Mouse (Mus musculus) cerebellum, adult 18-20 months (tissue): ENCODE measurements around the gene Cyp4f40.
"Not testable (repeated sequence)": the region's sequence is repeated elsewhere in the genome, so short reads cannot be mapped to it uniquely, and the experiment has no call there.

Experiments
- DNase-seq, 2 experiments: peaks; one replicate each; pipeline ENCODE4 v3.0.0; 2021

Cyp4f40 gene

GRCm38 (mm10) chr17:32722151-32722550 is 63.5 kb downstream of the Cyp4f40 start:
- DNase-seq, result not testable (repeated sequence)

DNA sequence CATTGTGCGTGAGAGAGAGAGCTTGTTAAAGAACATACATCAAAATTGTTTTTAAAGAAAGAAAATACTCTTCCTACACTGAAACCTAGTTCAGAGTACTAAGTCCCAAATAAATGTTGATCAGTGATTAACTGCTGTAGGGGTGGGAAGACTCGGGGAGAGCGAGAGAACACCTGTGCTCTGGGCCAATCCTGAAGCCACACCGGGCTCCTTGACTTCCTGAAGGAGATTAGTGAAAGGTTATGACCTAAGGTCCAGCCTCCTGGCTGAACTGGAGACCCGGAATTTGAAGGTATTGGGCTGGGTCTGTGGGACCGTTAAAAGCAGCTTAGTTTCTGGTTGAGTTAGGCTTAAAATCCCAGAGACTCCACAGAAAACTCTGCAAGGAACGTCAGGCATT is 64.1 kb downstream of the Cyp4f40 start:
- no peak for DNase-seq

- not testable (repeated sequence) for DNase-seq
Measured at GRCm38 (mm10) chr17:32726360-32726759, 67.7 kb downstream of the Cyp4f40 start.
